Mouse (Mus musculus) forebrain, embryonic 12.5 days (tissue): ENCODE measurements around the gene Ppp4r3a. TPM values are rescaled to one million over a fixed set of nuclear protein-coding genes. Genes with fewer than 3 reads are reported as not detected.
"Not testable (repeated sequence)": the region's sequence is repeated elsewhere in the genome, so short reads cannot be mapped to it uniquely, and the experiment has no call there.

Source experiments
- ATAC-seq: fragments of 200-750 bp; cut with Nextera tagmentation; 2 replicates; pipeline ENCODE4 v1.8.0; 2017; ENCODE audit warnings: moderate TSS enrichment; ENCODE audit not compliant: low FRiP score
- H3K27ac ChIP-seq: fragments of 300-500 bp; sonication (generic); 2 replicates; pipeline ENCODE4 v1.5.1; 2016; ENCODE audit warnings: mild to moderate bottlenecking
- H3K27me3 ChIP-seq: fragments of 300-500 bp; sonication (generic); 2 replicates; pipeline ENCODE4 v1.6.1; 2016; ENCODE audit warnings: mild to moderate bottlenecking
- H3K36me3 ChIP-seq: fragments of 300-500 bp; sonication (generic); replicated peaks from 2 replicates; pipeline ENCODE4 v1.6.1; 2016; ENCODE audit warnings: mild to moderate bottlenecking
- H3K4me1 ChIP-seq: fragments of 300-500 bp; sonication (generic); 2 replicates; pipeline ENCODE4 v1.6.1; 2016
- H3K4me2 ChIP-seq: fragments of 300-500 bp; sonication (generic); 2 replicates; pipeline ENCODE4 v1.6.1; 2016; ENCODE audit warnings: mild to moderate bottlenecking, moderate library complexity
- H3K4me3 ChIP-seq: fragments of 300-500 bp; sonication (generic); replicated peaks from 2 replicates; pipeline ENCODE4 v1.5.1; 2016; ENCODE audit warnings: mild to moderate bottlenecking
- H3K9ac ChIP-seq: fragments of 300-500 bp; sonication (generic); 2 replicates; pipeline ENCODE4 v1.6.1; 2016; ENCODE audit warnings: mild to moderate bottlenecking
- H3K9me3 ChIP-seq: fragments of 300-500 bp; sonication (generic); 2 replicates; pipeline ENCODE4 v1.6.1; 2016
- WGBS: fragments of 180-500 bp; shearing (Covaris S2); methylation state at CpG from one replicate; pipeline ENCODE4 v1.1.7; 2016; 5-methylcytosine and 5-hydroxymethylcytosine counted together
- polyA plus RNA-seq: library from polyadenylated mRNA; unstranded; fragments of >200 nt; fragmentation: Nextera tagmentation; extraction: Ambion mirVana; gene quantifications from 2 replicates; pipeline ENCODE4 v1.2.1, GENCODE M21; 2016

Ppp4r3a gene
- 74.8 and 78.0 TPM in 2 replicates for polyA plus RNA-seq

DNA sequence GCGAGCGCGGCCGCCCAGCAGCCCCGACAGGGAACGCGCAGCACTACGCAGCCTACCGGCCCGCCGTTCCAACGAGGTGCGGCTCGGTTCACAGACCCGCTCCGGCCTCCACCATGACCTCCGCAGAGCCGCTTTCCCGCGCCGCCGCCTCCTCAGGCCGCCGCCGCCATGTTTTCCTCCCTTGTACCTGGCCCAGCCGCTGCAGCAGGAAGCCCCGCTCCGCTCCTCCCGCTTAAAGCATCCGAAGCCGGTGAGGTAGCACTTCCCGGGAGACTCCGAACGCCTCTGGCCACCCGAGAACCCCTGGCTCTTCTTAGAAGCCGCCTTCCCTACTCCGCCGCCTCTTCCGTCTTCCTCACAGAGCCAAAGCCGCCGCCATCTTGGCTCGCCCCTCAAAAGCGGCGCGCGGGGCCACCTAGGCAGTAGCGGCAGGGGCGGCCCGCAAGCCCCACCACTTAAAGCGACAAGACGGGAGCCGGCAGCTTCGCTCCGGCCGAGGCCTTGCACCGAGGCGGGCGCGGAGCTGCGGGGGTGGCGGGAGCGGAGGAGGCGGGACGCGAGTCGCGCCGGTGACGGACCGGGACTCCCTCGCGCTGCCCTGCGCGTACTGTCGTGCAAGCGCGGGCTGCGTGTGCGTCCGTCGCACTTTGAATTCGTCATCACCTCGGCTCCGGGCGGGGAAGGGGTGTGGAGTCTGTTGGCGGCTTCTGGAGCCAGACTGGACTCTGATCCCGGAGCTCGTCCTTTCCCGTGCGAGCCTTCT, at the start of gene Ppp4r3a:
Gene Ppp4r3a, minus strand, starts transcription at position 627 of the 763 bp plus-strand sequence.
- peaks cover 10% of the 10 kb centered on the region; the same call in 1 of the 2 replicates for H3K36me3 ChIP-seq
- H3K4me3 ChIP-seq: peak within 1 kb of the TSS; percentile 100
- H3K9ac ChIP-seq: peak within 1 kb of the TSS; percentile 97
- H3K27ac ChIP-seq: peak within 1 kb of the TSS; percentile 100
- no peaks in the 10 kb centered on the region for H3K27me3 ChIP-seq
- peaks cover 30% of the 10 kb centered on the region for H3K4me1 ChIP-seq
- ATAC-seq: peak; percentile 97
- under 1% methylated on average over 66 of the region's 90 CpGs for WGBS
- H3K9me3 ChIP-seq: no peaks in the 10 kb centered on the region
- peak within 1 kb of the TSS; percentile 83 for H3K4me2 ChIP-seq

DNA sequence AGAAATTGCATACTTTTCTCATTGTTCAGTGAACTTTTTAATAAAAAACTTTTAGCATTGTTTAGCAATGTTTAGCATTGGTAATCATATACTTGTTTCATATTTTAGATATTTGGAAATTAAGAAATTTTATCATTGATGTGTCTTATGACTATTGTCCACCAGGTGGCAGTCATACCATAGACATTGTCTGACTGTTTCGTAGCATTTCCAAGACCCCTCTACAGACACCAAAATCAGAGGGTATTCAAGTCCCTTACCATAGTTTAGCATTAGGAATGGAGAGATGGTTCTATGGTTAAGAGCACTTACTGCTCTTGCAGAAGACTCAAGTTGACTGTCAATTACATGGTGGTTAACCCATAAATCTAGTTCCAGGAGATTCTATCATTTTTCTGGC, 39.5 kb upstream of the Ppp4r3a start:
- H3K27ac ChIP-seq: no peak overlapping the region
- no peaks in the 10 kb centered on the region for H3K9me3 ChIP-seq
- no peaks in the 10 kb centered on the region for H3K4me1 ChIP-seq
- no peak overlapping the region for H3K4me2 ChIP-seq
- H3K27me3 ChIP-seq: no peaks in the 10 kb centered on the region
- WGBS: 16% methylated on average over 1 of the region's 1 CpGs
- H3K4me3 ChIP-seq: no peak overlapping the region
- no peaks in the 10 kb centered on the region for H3K36me3 ChIP-seq
- H3K9ac ChIP-seq: no peak overlapping the region
- ATAC-seq: no peak

- not testable (repeated sequence) for ATAC-seq, H3K36me3 ChIP-seq, H3K27ac ChIP-seq, H3K9me3 ChIP-seq, H3K4me3 ChIP-seq, H3K9ac ChIP-seq, H3K27me3 ChIP-seq, H3K4me1 ChIP-seq, H3K4me2 ChIP-seq
- 74% methylated on average over 4 of the region's 4 CpGs for WGBS
Observed at GRCm38 (mm10) chr12:101122066-101122465, 38.6 kb upstream of the Ppp4r3a start.

GRCm38 (mm10) chr12:101109794-101110585, 26.5 kb upstream of the Ppp4r3a start:
- not testable (repeated sequence) for H3K4me2 ChIP-seq, H3K4me3 ChIP-seq, H3K36me3 ChIP-seq, H3K27me3 ChIP-seq, H3K27ac ChIP-seq, H3K4me1 ChIP-seq, H3K9me3 ChIP-seq, H3K9ac ChIP-seq, ATAC-seq
- 82% methylated on average over 3 of the region's 3 CpGs for WGBS

DNA sequence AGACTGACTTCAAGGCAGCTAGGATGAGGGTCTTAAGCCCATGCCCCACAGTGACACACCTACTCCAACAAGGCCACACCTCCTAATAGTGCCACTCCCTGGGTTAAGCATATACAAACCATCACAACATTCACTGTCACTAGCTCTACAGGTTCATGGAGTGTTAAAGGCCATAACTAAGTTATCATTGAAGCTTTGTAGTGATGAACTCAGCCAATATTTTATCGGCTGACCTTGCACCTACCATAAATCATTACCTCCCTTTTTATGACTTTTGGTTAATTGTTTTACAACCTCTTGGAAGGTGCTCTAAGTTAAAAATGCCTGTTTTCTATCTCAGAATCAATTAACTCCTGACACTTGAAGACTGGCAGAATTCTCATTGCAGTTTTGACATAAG, 24.2 kb upstream of the Ppp4r3a start:
- Histone ChIP-seq H3K27me3 (no peaks in the 10 kb centered on the region), H3K9me3 (no peaks in the 10 kb centered on the region), H3K9ac (no peak overlapping the region), H3K4me2 (no peak overlapping the region), H3K36me3 (no peaks in the 10 kb centered on the region), H3K4me3 (no peak overlapping the region), H3K27ac (no peak overlapping the region), H3K4me1 (no peaks in the 10 kb centered on the region)
- no peak for ATAC-seq
- 96% methylated on average over 1 of the region's 1 CpGs for WGBS

DNA sequence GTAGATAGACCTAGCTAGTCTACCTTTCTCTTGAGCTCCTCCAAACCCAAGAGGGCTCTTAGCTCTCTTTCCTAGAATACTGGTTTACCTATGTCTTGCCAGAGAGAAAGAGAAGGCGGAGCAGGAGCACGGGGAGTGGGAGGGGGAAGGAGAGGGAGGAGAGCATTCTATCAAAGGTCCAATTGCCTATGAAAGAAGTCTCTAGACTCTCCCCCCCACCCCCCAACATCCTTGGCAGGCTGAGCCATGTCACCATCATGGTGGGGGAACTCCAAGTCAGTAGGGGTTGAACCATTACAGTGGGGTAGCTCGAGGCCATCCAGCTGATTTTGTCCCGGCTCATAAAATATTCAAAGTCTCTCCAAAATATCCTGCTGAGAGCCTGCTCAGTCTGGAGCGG, 22.1 kb upstream of the Ppp4r3a start:
- Histone ChIP-seq H3K36me3 (no peaks in the 10 kb centered on the region), H3K9me3 (no peaks in the 10 kb centered on the region), H3K4me3 (no peak overlapping the region), H3K9ac (no peak overlapping the region), H3K27ac (no peak overlapping the region), H3K4me1 (no peaks in the 10 kb centered on the region), H3K4me2 (no peak overlapping the region), H3K27me3 (no peaks in the 10 kb centered on the region)
- no peak for ATAC-seq
- 49% methylated on average over 4 of the region's 5 CpGs for WGBS

- Histone ChIP-seq H3K4me1 (no peaks in the 10 kb centered on the region), H3K36me3 (no peaks in the 10 kb centered on the region), H3K9ac (no peak overlapping the region), H3K9me3 (no peaks in the 10 kb centered on the region), H3K27me3 (no peaks in the 10 kb centered on the region), H3K27ac (no peak overlapping the region), H3K4me2 (no peak overlapping the region), H3K4me3 (no peak overlapping the region)
- 0 out of 2 replicates have a peak, but pooled peaks have one; percentile 4 for ATAC-seq
- WGBS: 90% methylated on average over 3 of the region's 3 CpGs
Observed at GRCm38 (mm10) chr12:101102648-101103047, 19.1 kb upstream of the Ppp4r3a start.

GRCm38 (mm10) chr12:101093678-101094077, 10.2 kb upstream of the Ppp4r3a start:
- H3K9ac ChIP-seq, H3K4me2 ChIP-seq, H3K4me1 ChIP-seq, H3K4me3 ChIP-seq, ATAC-seq, H3K36me3 ChIP-seq, H3K27ac ChIP-seq, H3K27me3 ChIP-seq, H3K9me3 ChIP-seq: not testable (repeated sequence)
- 72% methylated on average over 3 of the region's 3 CpGs for WGBS

DNA sequence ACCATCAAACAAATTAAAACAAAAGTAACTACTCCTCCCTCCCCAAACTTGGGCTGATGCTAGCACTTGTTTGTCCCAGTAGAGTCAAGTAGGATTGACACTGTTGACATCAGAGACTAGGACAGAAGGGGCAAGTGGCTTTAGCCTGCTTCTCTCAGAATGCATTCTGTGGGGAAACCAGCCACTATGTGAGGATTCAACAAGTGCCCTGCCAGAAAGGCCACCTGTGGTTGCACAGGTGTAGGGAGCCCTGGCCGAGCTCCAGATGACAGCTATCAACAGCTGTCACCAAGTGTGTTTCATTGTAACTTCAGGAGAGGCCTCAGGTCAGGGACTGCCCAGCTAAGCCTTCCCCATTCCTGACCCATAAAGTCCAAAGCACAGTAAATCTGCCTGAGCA, 6.5 kb upstream of the Ppp4r3a start:
- no peak for ATAC-seq
- H3K9me3 ChIP-seq: no peaks in the 10 kb centered on the region
- H3K4me2 ChIP-seq: no peak overlapping the region
- H3K4me1 ChIP-seq: no peaks in the 10 kb centered on the region
- no peak overlapping the region for H3K27ac ChIP-seq
- WGBS: 75% methylated on average over 1 of the region's 1 CpGs
- H3K4me3 ChIP-seq: no peak overlapping the region
- H3K27me3 ChIP-seq: no peaks in the 10 kb centered on the region
- H3K9ac ChIP-seq: no peak overlapping the region
- no peaks in the 10 kb centered on the region for H3K36me3 ChIP-seq

DNA sequence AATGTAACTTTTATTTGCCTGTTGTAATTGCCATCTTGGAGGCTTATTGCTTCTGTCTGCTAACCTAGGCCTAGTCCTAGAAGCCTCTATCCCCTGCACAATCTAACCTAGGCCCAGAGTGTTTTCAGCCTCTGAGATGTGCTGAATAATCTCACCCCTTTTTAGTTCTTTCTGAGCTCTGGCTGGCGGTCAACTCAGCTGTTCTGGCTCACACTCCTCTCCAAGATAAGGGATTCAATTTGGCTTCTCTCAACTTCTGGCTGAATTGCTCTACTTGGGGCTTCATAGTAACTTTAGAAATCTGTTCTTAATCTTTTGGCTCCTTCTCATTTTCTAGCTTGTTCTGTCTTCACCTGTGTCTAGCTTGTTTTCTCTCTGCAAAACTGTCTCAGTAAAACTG, 3.9 kb upstream of the Ppp4r3a start:
- Histone ChIP-seq H3K9ac (no peak overlapping the region), H3K4me3 (no peak overlapping the region), H3K9me3 (no peaks in the 10 kb centered on the region), H3K27me3 (no peaks in the 10 kb centered on the region), H3K4me1 (peaks cover 7% of the 10 kb centered on the region), H3K27ac (no peak overlapping the region), H3K36me3 (no peaks in the 10 kb centered on the region), H3K4me2 (no peak overlapping the region)
- ATAC-seq: no peak
- 86% methylated on average over 1 of the region's 1 CpGs for WGBS

DNA sequence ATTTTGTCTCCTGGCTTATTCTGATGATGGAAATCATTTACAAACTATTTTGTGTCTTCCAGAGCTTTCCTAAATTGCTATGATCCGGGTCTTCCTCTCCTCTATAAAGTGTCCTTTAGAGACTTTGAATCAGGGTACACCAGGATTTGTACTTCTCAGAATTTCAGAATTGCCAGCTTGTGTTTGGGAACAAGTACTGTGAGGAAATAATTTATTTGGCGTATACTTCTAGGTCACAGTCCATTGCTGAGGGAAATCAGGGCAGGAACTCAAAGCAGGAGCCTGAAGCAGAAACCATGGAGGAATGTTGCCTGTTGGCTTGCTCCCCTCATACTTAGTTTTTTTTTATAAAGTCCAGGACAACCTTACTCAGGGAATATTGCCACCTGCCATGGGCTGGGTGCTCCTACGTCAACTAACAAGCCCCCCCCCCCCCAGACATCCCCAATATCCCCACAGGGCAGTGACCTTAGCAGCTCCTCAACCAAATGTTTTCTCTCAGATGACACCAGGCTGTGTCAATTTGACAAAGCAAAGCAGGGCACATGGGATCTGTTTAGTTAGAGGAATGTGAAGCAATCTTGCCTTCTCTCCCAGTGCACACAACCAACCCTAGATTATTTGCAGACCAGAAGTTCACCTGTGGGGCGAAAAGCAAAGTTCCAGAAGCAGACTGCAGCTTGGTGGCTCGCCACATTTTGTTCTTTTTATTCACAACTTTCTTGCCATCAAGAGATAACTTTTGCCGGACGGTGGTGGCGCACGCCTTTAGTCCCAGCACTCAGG, 1.6 kb upstream of the Ppp4r3a start:
- no peaks in the 10 kb centered on the region for H3K9me3 ChIP-seq
- peak overlapping the region; percentile 97; the same call in 1 of the 2 replicates for H3K9ac ChIP-seq
- WGBS: 95% methylated on average over 9 of the region's 9 CpGs
- no peaks in the 10 kb centered on the region for H3K27me3 ChIP-seq
- peaks cover 9% of the 10 kb centered on the region; the same call in 1 of the 2 replicates for H3K36me3 ChIP-seq
- no peak for ATAC-seq
- peak overlapping the region; percentile 83; the same call in 1 of the 2 replicates for H3K4me2 ChIP-seq
- H3K4me1 ChIP-seq: peaks cover 27% of the 10 kb centered on the region
- H3K27ac ChIP-seq: no peak overlapping the region
- H3K4me3 ChIP-seq: peak overlapping the region; percentile 100

DNA sequence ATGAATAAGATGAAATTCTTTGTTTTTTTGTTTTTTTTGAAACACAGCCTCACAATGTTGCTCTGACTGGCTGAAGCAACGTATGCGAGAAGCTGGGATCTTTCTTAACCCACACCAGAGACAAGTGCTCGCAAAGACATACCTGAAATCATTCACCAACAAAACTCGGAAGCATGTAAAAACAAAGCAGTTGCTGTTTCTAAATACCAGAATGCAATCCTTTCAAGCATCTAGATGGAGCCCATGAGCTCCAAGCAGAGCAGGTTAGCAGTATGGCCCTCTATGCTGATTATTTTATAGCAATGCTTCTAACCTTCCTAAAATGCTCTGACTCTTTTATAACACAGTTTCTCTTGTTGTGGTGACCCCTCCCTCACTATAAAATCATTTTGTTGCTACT, 735 bp upstream of the Ppp4r3a start:
- 16% methylated on average over 4 of the region's 4 CpGs for WGBS
- Histone ChIP-seq H3K9me3 (no peaks in the 10 kb centered on the region), H3K27me3 (no peaks in the 10 kb centered on the region), H3K4me1 (peaks cover 28% of the 10 kb centered on the region), H3K36me3 (peaks cover 10% of the 10 kb centered on the region; the same call in 1 of the 2 replicates), H3K27ac (peak overlapping the region; percentile 100; the same call in 1 of the 2 replicates), H3K4me3 (peak overlapping the region; percentile 100), H3K9ac (peak overlapping the region; percentile 97), H3K4me2 (peak overlapping the region; percentile 83)
- no peak for ATAC-seq
